Mouse (Mus musculus) CD4-positive naive resting alpha-beta T cell, adult 76 days (primary cell): Measurements from ENCODE around the gene Colec11. TPM values are rescaled to one million over a fixed set of nuclear protein-coding genes. Genes with fewer than 3 reads are reported as not detected.

Source experiments
- total RNA-seq: library from RNA; stranded (reverse); gene quantifications from one replicate; pipeline ENCODE4 v1.2.4, GENCODE M21; 2023

Gene Colec11
- not detected for total RNA-seq

DNA sequence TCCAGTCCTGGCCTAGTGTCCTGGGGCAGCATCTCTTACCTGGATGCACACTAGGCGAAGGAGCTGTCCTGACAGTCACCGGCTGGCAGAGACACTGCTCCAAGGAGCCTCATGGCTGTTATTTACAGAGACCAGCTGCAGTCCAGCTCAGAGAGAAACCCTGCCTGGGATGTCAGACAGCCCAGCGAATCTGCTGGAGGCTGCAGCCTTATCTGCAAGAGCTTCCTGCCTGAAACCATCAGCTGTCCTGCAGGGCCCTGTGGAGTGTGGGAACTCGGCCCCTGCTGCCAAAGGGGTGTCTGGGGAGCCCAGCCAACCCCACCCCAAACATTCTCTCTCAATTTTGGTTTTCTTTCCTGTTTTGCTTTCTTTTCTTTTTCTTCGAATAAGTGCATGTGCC is at the start of gene Colec11:
Gene Colec11, minus strand, starts transcription at position 183 of the 400 bp plus-strand sequence.

DNA sequence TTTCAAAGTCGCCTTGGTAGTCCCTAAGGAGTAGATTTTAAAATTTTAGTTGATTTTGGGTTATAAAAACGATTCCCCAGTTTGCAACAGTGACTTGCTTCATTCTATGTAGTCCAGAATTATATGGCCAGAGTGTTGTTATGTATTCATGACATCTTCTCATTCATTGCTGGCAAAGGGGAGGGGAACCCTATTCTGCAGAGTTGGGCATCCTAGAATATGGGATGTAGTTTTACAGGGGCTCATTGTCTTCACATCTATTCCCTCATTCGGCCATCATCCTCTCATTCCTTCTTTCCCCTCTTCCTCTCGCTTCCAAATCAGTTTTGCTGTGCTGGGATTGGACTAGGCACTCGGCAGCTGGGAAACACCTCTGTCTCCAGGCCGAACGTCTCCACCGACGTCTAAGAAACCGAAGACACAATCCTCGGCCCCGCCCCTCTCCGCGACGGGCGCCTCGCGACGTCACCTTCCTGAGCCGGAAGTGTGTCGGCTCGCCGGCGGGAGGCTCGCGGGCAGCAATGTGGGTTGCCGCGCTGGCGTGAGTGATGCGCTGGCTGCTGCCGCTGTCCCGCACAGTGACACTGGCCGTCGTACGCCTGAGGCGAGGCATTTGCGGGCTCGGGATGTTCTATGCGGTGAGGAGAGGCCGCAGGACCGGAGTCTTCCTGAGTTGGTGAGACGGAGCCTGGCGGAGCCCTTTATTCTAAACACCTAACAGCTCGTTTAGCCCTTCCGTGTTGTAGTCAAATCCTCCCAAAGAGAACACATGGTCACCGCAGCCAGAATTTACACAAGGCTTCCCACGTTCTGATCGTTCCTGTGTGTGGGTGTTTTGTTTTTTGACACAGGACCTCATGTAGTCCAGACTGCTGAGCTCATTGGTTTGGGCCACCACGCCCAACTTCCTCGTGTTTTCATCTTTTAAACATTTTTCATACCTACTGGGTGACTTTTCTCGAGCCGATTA is 26.2 kb upstream of the Colec11 start, which contains the start of gene Rnaseh1:
Gene Rnaseh1, plus strand, starts transcription at position 462 of the 970 bp plus-strand sequence.

DNA sequence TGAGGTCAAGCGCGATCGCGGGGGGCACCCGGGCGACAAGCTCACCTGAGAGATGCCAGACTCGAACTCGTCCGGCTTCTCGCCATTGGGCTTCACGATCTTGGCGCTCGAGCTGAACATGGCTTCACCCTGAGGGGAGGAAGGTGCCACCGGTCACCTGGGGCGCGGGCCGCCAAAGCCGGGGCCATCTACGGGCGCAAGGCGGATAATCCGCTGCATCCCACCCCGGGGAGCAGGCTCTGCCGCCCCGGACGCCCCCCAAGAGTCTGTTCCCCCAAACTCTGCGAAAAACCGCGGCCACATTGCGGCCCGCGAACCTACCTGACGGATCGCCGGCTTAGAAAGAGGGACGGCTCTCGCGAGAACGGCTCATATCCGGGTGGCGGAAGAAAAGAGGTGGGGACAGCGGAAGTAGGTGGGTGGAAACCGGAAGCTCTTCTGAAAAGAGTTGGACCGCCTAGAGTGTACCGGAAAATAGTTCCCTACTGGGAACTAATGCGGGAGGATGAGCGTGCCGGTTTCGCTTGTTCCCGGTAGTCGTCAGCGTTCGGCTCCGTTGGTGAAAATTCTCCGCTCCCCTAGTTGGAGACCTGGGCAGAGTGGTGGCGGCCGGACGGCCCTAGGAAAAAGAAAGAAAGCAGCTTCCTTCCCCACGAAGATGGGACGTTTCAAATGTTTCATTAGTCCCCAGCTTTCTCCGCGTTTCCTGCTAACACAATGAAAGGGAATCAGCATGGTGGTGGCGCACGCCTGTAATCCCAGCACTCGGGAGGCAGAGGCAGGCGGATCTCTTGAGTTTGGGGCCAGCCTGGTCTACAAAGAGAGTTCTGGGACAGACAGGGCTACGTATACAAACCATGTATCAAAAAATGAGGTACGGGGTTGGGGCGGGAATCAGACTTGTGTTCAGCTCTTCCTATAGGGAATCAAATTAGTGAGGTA is 12.6 kb upstream of the Colec11 start, which contains the start of gene Rps7:
Gene Rps7, minus strand, starts transcription at position 419 of the 942 bp plus-strand sequence.

DNA sequence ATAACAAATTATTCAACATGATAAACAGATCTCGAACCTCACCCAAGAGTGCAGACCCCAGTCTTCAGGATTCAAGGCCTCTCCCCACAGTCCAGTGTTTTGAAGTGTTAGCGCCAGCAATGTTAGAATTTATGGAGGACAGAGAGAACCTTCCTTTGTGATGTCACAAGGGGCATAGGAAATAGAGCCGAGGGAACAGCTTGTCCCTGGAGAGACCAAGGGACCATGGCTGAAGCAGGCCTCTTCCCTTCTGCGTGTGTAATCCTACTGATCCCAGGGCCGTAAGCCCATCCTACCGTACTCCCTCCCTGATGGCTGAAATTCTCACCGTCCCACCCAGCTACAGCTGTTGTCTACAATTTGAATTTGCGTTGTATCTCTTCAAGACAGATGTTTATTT is 40.8 kb downstream of the Colec11 start, which contains the start of gene Allc:
Gene Allc, minus strand, starts transcription at position 101 of the 400 bp plus-strand sequence.

DNA sequence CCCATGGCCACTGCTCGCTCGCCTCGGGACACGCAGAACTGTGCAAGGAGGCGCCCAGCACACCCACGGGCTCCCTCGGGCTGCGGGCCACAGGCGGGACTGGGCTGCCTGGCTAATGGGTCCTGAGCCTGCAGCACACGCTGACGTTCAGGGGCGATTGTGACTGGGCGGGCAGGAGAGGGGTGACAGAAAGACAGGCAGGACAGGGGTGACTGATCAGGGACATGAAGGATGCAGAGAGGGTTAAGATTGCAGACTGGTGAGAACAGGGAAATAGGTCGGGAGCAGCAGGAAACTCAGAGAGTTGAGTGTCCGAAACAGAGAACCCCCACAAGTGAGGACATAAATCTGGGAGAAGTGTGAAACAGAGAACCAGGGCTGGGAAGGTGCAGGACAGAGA is 70.9 kb downstream of the Colec11 start, which contains the start of gene Dcdc2c:
Gene Dcdc2c, minus strand, starts transcription at position 101 of the 400 bp plus-strand sequence.

Other genes starting within 250 kb of the Colec11 start
- 0.67 TPM for gene Dcdc2c, start 71.0 kb downstream of the Colec11 start, total RNA-seq
- gene Allc, start 40.9 kb downstream of the Colec11 start, total RNA-seq, result not detected
- 1,308 TPM for gene Rps7, start 12.6 kb upstream of the Colec11 start, total RNA-seq
- gene Rnaseh1, start 26.2 kb upstream of the Colec11 start, total RNA-seq, result 22.0 TPM
- 59.5 TPM for gene Adi1, start 51.9 kb upstream of the Colec11 start, total RNA-seq
- gene Trappc12, start 127.1 kb upstream of the Colec11 start, total RNA-seq, result 67.2 TPM
- gene Eipr1, start 128.4 kb upstream of the Colec11 start, total RNA-seq, result 46.1 TPM